Mouse (Mus musculus) kidney, postnatal 10 days (tissue): ENCODE results near the gene Olfr372.
A peak's percentile ranks its signal among the peaks of the same experiment; 100 is the strongest.
"Not testable (repeated sequence)": the region's sequence is repeated elsewhere in the genome, so short reads cannot be mapped to it uniquely, and the experiment has no call there.

ENCODE experiments used
- DNase-seq: peaks from one replicate; pipeline ENCODE4 v3.0.0; 2021; ENCODE audit warnings: mixed read lengths

Gene Olfr372

GRCm38 (mm10) chr8:72040918-72041317 lies at the start of gene Olfr372:
TSS of gene Olfr372 (plus strand) at chr8:72041218.
- DNase-seq, result not testable (repeated sequence)

GRCm38 (mm10) chr8:71999434-71999833 lies 41.6 kb upstream of the Olfr372 start:
- DNase-seq, result no peak

- DNase-seq, result no peak
Observed at GRCm38 (mm10) chr8:72000223-72000622, 40.8 kb upstream of the Olfr372 start.

- DNase-seq, result no peak
Observed at GRCm38 (mm10) chr8:72002942-72003341, 38.1 kb upstream of the Olfr372 start.

GRCm38 (mm10) chr8:72005912-72006311 lies 35.1 kb upstream of the Olfr372 start:
- no peak for DNase-seq

- no peak for DNase-seq
Observed at GRCm38 (mm10) chr8:72006763-72007162, 34.3 kb upstream of the Olfr372 start.

GRCm38 (mm10) chr8:72008134-72008641 lies 32.8 kb upstream of the Olfr372 start:
- peak; percentile 47 for DNase-seq

- no peak for DNase-seq
Observed at GRCm38 (mm10) chr8:72009473-72009872, 31.5 kb upstream of the Olfr372 start, which contains the start of gene Cyp4f18. TSS of gene Cyp4f18 (minus strand) at chr8:72009626.

- not testable (repeated sequence) for DNase-seq
Observed at GRCm38 (mm10) chr8:72013506-72014228, 27.4 kb upstream of the Olfr372 start.

GRCm38 (mm10) chr8:72017339-72017738 lies 23.7 kb upstream of the Olfr372 start:
- DNase-seq, result not testable (repeated sequence)

GRCm38 (mm10) chr8:72018141-72018540 lies 22.9 kb upstream of the Olfr372 start:
- DNase-seq, result peak; percentile 20

- DNase-seq, result not testable (repeated sequence)
Observed at GRCm38 (mm10) chr8:72019022-72019421, 22.0 kb upstream of the Olfr372 start.

- no peak for DNase-seq
Observed at GRCm38 (mm10) chr8:72019816-72020215, 21.2 kb upstream of the Olfr372 start.

- DNase-seq, result not testable (repeated sequence)
Observed at GRCm38 (mm10) chr8:72024886-72025285, 16.1 kb upstream of the Olfr372 start.

- peak; percentile 71 for DNase-seq
Observed at GRCm38 (mm10) chr8:72032926-72033325, 8.1 kb upstream of the Olfr372 start.

GRCm38 (mm10) chr8:72042493-72042892 lies 1.5 kb downstream of the Olfr372 start:
- no peak for DNase-seq

- DNase-seq, result not testable (repeated sequence)
Observed at GRCm38 (mm10) chr8:72054633-72055032, 13.6 kb downstream of the Olfr372 start.

- DNase-seq, result not testable (repeated sequence)
Observed at GRCm38 (mm10) chr8:72057643-72058042, 16.6 kb downstream of the Olfr372 start.

- not testable (repeated sequence) for DNase-seq
Observed at GRCm38 (mm10) chr8:72066819-72067399, 25.9 kb downstream of the Olfr372 start.

- DNase-seq, result not testable (repeated sequence)
Observed at GRCm38 (mm10) chr8:72082877-72083276, 41.9 kb downstream of the Olfr372 start, which contains the start of gene Olfr373. TSS of gene Olfr373 (plus strand) at chr8:72083177.

- no peak for DNase-seq
Observed at GRCm38 (mm10) chr8:72084744-72085143, 43.7 kb downstream of the Olfr372 start.

GRCm38 (mm10) chr8:72087611-72088010 lies 46.6 kb downstream of the Olfr372 start:
- DNase-seq, result not testable (repeated sequence)

GRCm38 (mm10) chr8:72096721-72097120 lies 55.7 kb downstream of the Olfr372 start:
- not testable (repeated sequence) for DNase-seq
